ENCODE assay signal across 9 mouse cellular contexts in genomic region chr4:149611376-149612044, GRCm38 (mm10). TPM values are rescaled to one million over a fixed set of nuclear protein-coding genes. Genes with fewer than 3 reads are reported as not detected.
DNase-seq lines count a peak whose midpoint lies in the region; ATAC-seq and TF ChIP-seq lines count a peak whose summit lies in the region.
"Had no signal": no experiment of that assay in that cellular context is flagged by ENCODE, and none has a peak within 500 bp of the region (broad histone marks: within the 10 kb centered on the region; RNA-seq: fewer than 3 reads in every experiment).

No protein-coding gene starts in this region.

- peak; percentile 77 for DNase-seq in forebrain, embryonic 11.5 days (ENCODE audit: low spot score)
- peak; percentile 72 for DNase-seq in left cerebral cortex, postnatal 4 days
- no peak for DNase-seq in left cerebral cortex, postnatal 36 days (ENCODE audit: low spot score in 2 of 2)
- DNase-seq in MN1 (ENCODE audit: low spot score) = peak; percentile 68
- peak; percentile 61 for DNase-seq in embryo, embryonic 10 days (ENCODE audit: low spot score)
- peak; percentile 50 for DNase-seq in lung, postnatal 0 days (ENCODE audit: low spot score)

- H3K36me3 ChIP-seq in forebrain, embryonic 11.5 days (ENCODE audit: control insufficient read depth, insufficient read depth, low read length) = peaks cover 5% of the 10 kb centered on the region
- H3K36me3 ChIP-seq in forebrain, embryonic 12.5 days (replicated peaks) = peaks cover 16% of the 10 kb centered on the region
- H3K36me3 ChIP-seq in lung, postnatal 0 days (ENCODE audit: insufficient read depth, low read length) = no peaks in the 10 kb centered on the region

- peaks cover 3% of the 10 kb centered on the region for H3K9me3 ChIP-seq in forebrain, embryonic 11.5 days (ENCODE audit: control insufficient read depth, low read length)
- peaks cover 6% of the 10 kb centered on the region; the same call in 1 of the 2 replicates for H3K9me3 ChIP-seq in forebrain, embryonic 12.5 days
- H3K9me3 ChIP-seq in lung, postnatal 0 days (ENCODE audit: low read length) = no peaks in the 10 kb centered on the region

- TF ChIP-seq CTCF in lung, postnatal 0 days (IDR thresholded peaks at IDR 0.05) = peak; percentile 87

- H3K27ac ChIP-seq in forebrain, embryonic 11.5 days (ENCODE audit: low read depth, low read length) = no peak overlapping the region
- no peak overlapping the region for H3K27ac ChIP-seq in forebrain, embryonic 12.5 days
- H3K27ac ChIP-seq in lung, postnatal 0 days (ENCODE audit: low read length) = no peak overlapping the region

- H3K4me1 ChIP-seq in forebrain, embryonic 11.5 days (replicated peaks; ENCODE audit: control insufficient read depth, insufficient read depth, low read length) = 0 out of 2 replicates have a peak, but pooled peaks cover 1% of the 10 kb centered on the region
- peaks cover 30% of the 10 kb centered on the region for H3K4me1 ChIP-seq in forebrain, embryonic 12.5 days
- H3K4me1 ChIP-seq in lung, postnatal 0 days (ENCODE audit: insufficient read depth, low read depth, low read length) = no peaks in the 10 kb centered on the region

- intact Hi-C loops in left cerebral cortex, postnatal 4 days (cut with DNase I) = no loop called here
- intact Hi-C loops in left cerebral cortex, postnatal 36 days (cut with DNase I) = loop anchor here (1.0 kb wide), 1 partner anchor 62 kb away; no protein-coding TSS in a partner anchor

- 54% methylated on average over 10 of the region's 10 CpGs for WGBS in forebrain, embryonic 11.5 days
- WGBS in forebrain, embryonic 12.5 days = 50% methylated on average over 10 of the region's 10 CpGs
- 48% methylated on average over 10 of the region's 10 CpGs for WGBS in lung, postnatal 0 days

- no peak for ATAC-seq in forebrain, embryonic 11.5 days (replicated peaks; ENCODE audit: low FRiP score)
- ATAC-seq in forebrain, embryonic 12.5 days (ENCODE audit: low FRiP score) = no peak
- no peak for ATAC-seq in lung, postnatal 0 days
- no peak for ATAC-seq in megakaryocyte, adult 5-6 weeks (ENCODE audit: poor library complexity, severe bottlenecking)

- no peak overlapping the region for H3K4me2 ChIP-seq in forebrain, embryonic 11.5 days (ENCODE audit: low read depth, low read length, severe bottlenecking)
- H3K4me2 ChIP-seq in forebrain, embryonic 12.5 days = no peak overlapping the region
- no peak overlapping the region for H3K4me2 ChIP-seq in lung, postnatal 0 days (replicated peaks; ENCODE audit: low read depth, low read length)

- TF ChIP-seq EP300 in lung, postnatal 0 days (IDR thresholded peaks at IDR 0.05) = no peak

- H3K4me3 ChIP-seq in forebrain, embryonic 11.5 days (ENCODE audit: low read depth, low read length) = no peak overlapping the region
- no peak overlapping the region for H3K4me3 ChIP-seq in forebrain, embryonic 12.5 days (replicated peaks)
- H3K4me3 ChIP-seq in lung, postnatal 0 days (ENCODE audit: low read depth, low read length) = no peak overlapping the region
- H3K4me3 ChIP-seq: megakaryocyte, embryonic 14.5 days had no signal

- no peaks in the 10 kb centered on the region for H3K27me3 ChIP-seq in forebrain, embryonic 11.5 days (ENCODE audit: control insufficient read depth, insufficient read depth, low read length)
- H3K27me3 ChIP-seq in forebrain, embryonic 12.5 days = no peaks in the 10 kb centered on the region
- no peaks in the 10 kb centered on the region for H3K27me3 ChIP-seq in lung, postnatal 0 days (replicated peaks; ENCODE audit: insufficient read depth, low read length)

- H3K9ac ChIP-seq in forebrain, embryonic 11.5 days (ENCODE audit: low read length) = no peak overlapping the region
- H3K9ac ChIP-seq in forebrain, embryonic 12.5 days = no peak overlapping the region
- H3K9ac ChIP-seq in lung, postnatal 0 days (replicated peaks; ENCODE audit: low read depth) = no peak overlapping the region

RNA-seq across cellular contexts. Expression of gene Clstn1, which starts 25.2 kb away (rescaled TPM):
- polyA plus RNA-seq in forebrain, embryonic 11.5 days (2014; fragmentation: Nextera tagmentation; extraction: Ambion mirVana) = 48.1 and 48.4 TPM in 2 replicates
- polyA plus RNA-seq in forebrain, embryonic 12.5 days (2016; fragmentation: Nextera tagmentation; extraction: Ambion mirVana) = 58.1 and 75.4 TPM in 2 replicates
- 100 to 1,000 TPM; 494 to 507 TPM for total RNA-seq in left cerebral cortex, postnatal 4 days (2021)
- total RNA-seq in left cerebral cortex, postnatal 36 days (2021) = 1,000 to 10,000 TPM; 1,328 to 1,609 TPM
- polyA plus RNA-seq in lung, postnatal 0 days (2015; fragmentation: Nextera tagmentation; extraction: Ambion mirVana) = 43.6 and 48.7 TPM in 2 replicates
- 0.64 and 0.74 TPM in 2 replicates for total RNA-seq in megakaryocyte, adult 5-6 weeks (2015)
- total RNA-seq in megakaryocyte, adult 5-6 weeks (2017) = 1.2 and 1.8 TPM in 2 replicates

Comparison
In these comparisons a context has a peak if more than half of its experiments do, and no peak if none do; other contexts are left out.
1. DNase-seq: peak in forebrain, embryonic 11.5 days (single experiment), left cerebral cortex, postnatal 4 days (single experiment), MN1 (single experiment), embryo, embryonic 10 days (single experiment) and lung, postnatal 0 days (single experiment); none in left cerebral cortex, postnatal 36 days (0 of 2).
2. RNA of gene Clstn1, which starts 25.2 kb away (total RNA-seq): 1,328 to 1,609 TPM in left cerebral cortex, postnatal 36 days and 494 to 507 TPM in left cerebral cortex, postnatal 4 days; 0.64 to 1.8 TPM in megakaryocyte, adult 5-6 weeks; every median in the first group is over 100 times any median in the second.